Comparison of ENCODE assay signal across 16 mouse cellular contexts in genomic region chr19:6233647-6234046, GRCm38 (mm10). TPM values are rescaled to one million over a fixed set of nuclear protein-coding genes. Genes with fewer than 3 reads are reported as not detected.
DNase-seq lines count a peak whose midpoint lies in the region; ATAC-seq and TF ChIP-seq lines count a peak whose summit lies in the region.
"Had no signal": no experiment of that assay in that cellular context is flagged by ENCODE, and none has a peak within 500 bp of the region (broad histone marks: within the 10 kb centered on the region; RNA-seq: fewer than 3 reads in every experiment).

No protein-coding gene starts in this region.

- peaks cover 18% of the 10 kb centered on the region for H3K4me1 ChIP-seq in heart, embryonic 11.5 days (ENCODE audit: control insufficient read depth, insufficient read depth, low read length)
- H3K4me1 ChIP-seq in liver, postnatal 0 days (ENCODE audit: insufficient read depth): peaks cover 18% of the 10 kb centered on the region
- H3K4me1 ChIP-seq in embryonic facial prominence, embryonic 10.5 days: peaks cover 22% of the 10 kb centered on the region

- H3K36me3 ChIP-seq in heart, embryonic 11.5 days (ENCODE audit: control insufficient read depth, insufficient read depth, low read length): peaks cover under 1% of the 10 kb centered on the region; the same call in 1 of the 2 replicates
- H3K36me3 ChIP-seq in liver, postnatal 0 days (replicated peaks; ENCODE audit: insufficient read depth, low read length): no peaks in the 10 kb centered on the region; the same call in 1 of the 2 replicates
- peaks cover 47% of the 10 kb centered on the region for H3K36me3 ChIP-seq in embryonic facial prominence, embryonic 10.5 days (replicated peaks)

- H3K4me2 ChIP-seq in heart, embryonic 11.5 days: no peak overlapping the region
- H3K4me2 ChIP-seq in liver, postnatal 0 days (ENCODE audit: low read depth, low read length): no peak overlapping the region

- no peak overlapping the region for H3K4me3 ChIP-seq in heart, embryonic 11.5 days (ENCODE audit: low read depth, low read length)
- no peak overlapping the region for H3K4me3 ChIP-seq in liver, postnatal 0 days (ENCODE audit: low read depth, low read length)
- H3K4me3 ChIP-seq in embryonic facial prominence, embryonic 10.5 days: peak overlapping the region; percentile 6; the same call in 1 of the 2 replicates

- no peaks in the 10 kb centered on the region for H3K27me3 ChIP-seq in heart, embryonic 11.5 days (ENCODE audit: control insufficient read depth, insufficient read depth, low read length)
- H3K27me3 ChIP-seq in liver, postnatal 0 days (ENCODE audit: insufficient read depth, low read length): no peaks in the 10 kb centered on the region
- no peaks in the 10 kb centered on the region for H3K27me3 ChIP-seq in embryonic facial prominence, embryonic 10.5 days (replicated peaks; ENCODE audit: low read depth, poor library complexity, severe bottlenecking)
- H3K27me3 ChIP-seq: limb, embryonic 12.5 days had no signal

- TF ChIP-seq CTCF in liver, postnatal 0 days (IDR thresholded peaks at IDR 0.05; ENCODE audit: low read depth): no peak

- intact Hi-C loops in heart, postnatal 10 days (cut with DNase I): no loop called here

- WGBS in heart, embryonic 11.5 days (ENCODE audit: insufficient replicate concordance): 82% methylated on average over 16 of the region's 16 CpGs
- WGBS in liver, postnatal 0 days (ENCODE audit: insufficient replicate concordance): 80% methylated on average over 16 of the region's 16 CpGs
- WGBS in embryonic facial prominence, embryonic 10.5 days: 89% methylated on average over 16 of the region's 16 CpGs

- no peak overlapping the region for H3K9ac ChIP-seq in heart, embryonic 11.5 days (ENCODE audit: low read depth, low read length)
- no peak overlapping the region for H3K9ac ChIP-seq in liver, postnatal 0 days (replicated peaks)

- 0 out of 2 replicates have a peak overlapping the region, but pooled peaks have one; percentile 24 for H3K27ac ChIP-seq in heart, embryonic 11.5 days (ENCODE audit: low read depth, low read length)
- H3K27ac ChIP-seq in liver, postnatal 0 days (ENCODE audit: low read depth): no peak overlapping the region
- H3K27ac ChIP-seq in embryonic facial prominence, embryonic 10.5 days (replicated peaks): no peak overlapping the region
- H3K27ac ChIP-seq: limb, embryonic 12.5 days; stomach, postnatal 0 days had no signal

- no peaks in the 10 kb centered on the region for H3K9me3 ChIP-seq in heart, embryonic 11.5 days (replicated peaks; ENCODE audit: control insufficient read depth, low read length)
- no peaks in the 10 kb centered on the region for H3K9me3 ChIP-seq in liver, postnatal 0 days (ENCODE audit: low read length)
- no peaks in the 10 kb centered on the region for H3K9me3 ChIP-seq in embryonic facial prominence, embryonic 10.5 days
- H3K9me3 ChIP-seq: limb, embryonic 12.5 days had no signal

- no peak for TF ChIP-seq EP300 in liver, postnatal 0 days (IDR thresholded peaks at IDR 0.05; ENCODE audit: low read depth)

- DNase-seq in heart, postnatal 10 days: no peak
- peak; percentile 13 for DNase-seq in liver, postnatal 0 days
- no peak for DNase-seq in liver
- DNase-seq in embryonic facial prominence, embryonic 10.5 days (ENCODE audit: low spot score): no peak
- peak; percentile 34 to 43 for DNase-seq in kidney, postnatal 36 days
- DNase-seq in lung, postnatal 10 days: no peak
- DNase-seq: spleen, adult 18-20 months had no signal

- no peak for ATAC-seq in heart, embryonic 11.5 days (replicated peaks; ENCODE audit: insufficient number of reproducible peaks, low FRiP score, low TSS enrichment)
- no peak for ATAC-seq in liver, postnatal 0 days
- ATAC-seq in megakaryocyte progenitor cell, adult 5-6 weeks (replicated peaks; ENCODE audit: poor library complexity): no peak
- ATAC-seq: intestine, postnatal 0 days had no signal

RNA-seq across cellular contexts. Expression of gene Ppp2r5b, which starts 2.0 kb away (rescaled TPM):
- polyA plus RNA-seq in heart, embryonic 11.5 days (2014; fragmentation: Nextera tagmentation; extraction: Ambion mirVana): 22.2 and 27.7 TPM in 2 replicates
- total RNA-seq in heart, postnatal 10 days (2021): 10 to 100 TPM; 30.7 to 31.7 TPM
- polyA plus RNA-seq in liver, postnatal 0 days (2015; fragmentation: Nextera tagmentation; extraction: Ambion mirVana): 3.2 and 3.8 TPM in 2 replicates
- 25.5 and 26.3 TPM in 2 replicates for polyA plus RNA-seq in embryonic facial prominence, embryonic 10.5 days (2016; fragmentation: Nextera tagmentation; extraction: Ambion mirVana)
- 2.8 TPM in 2 replicates for total RNA-seq in megakaryocyte progenitor cell, adult 5-6 weeks (2015)
- total RNA-seq in megakaryocyte progenitor cell, adult 5-6 weeks (2017): 2.3 and 3.1 TPM in 2 replicates

RNA-seq across cellular contexts. Expression of gene Gpha2, which starts 7.5 kb away (rescaled TPM):
- polyA plus RNA-seq in heart, embryonic 11.5 days (2014; fragmentation: Nextera tagmentation; extraction: Ambion mirVana): 0.29 TPM in 1 of 2 replicates, not detected in the other
- not detected for total RNA-seq in heart, postnatal 10 days (2021)
- not detected in 2 replicates for polyA plus RNA-seq in liver, postnatal 0 days (2015; fragmentation: Nextera tagmentation; extraction: Ambion mirVana)
- polyA plus RNA-seq in embryonic facial prominence, embryonic 10.5 days (2016; fragmentation: Nextera tagmentation; extraction: Ambion mirVana): 0.98 and 1.3 TPM in 2 replicates
- not detected in 2 replicates for total RNA-seq in megakaryocyte progenitor cell, adult 5-6 weeks (2015)
- not detected in 2 replicates for total RNA-seq in megakaryocyte progenitor cell, adult 5-6 weeks (2017)
- total RNA-seq: layer of hippocampus, postnatal 14 days had no signal
- polyA plus RNA-seq: heart, postnatal 0 days; neural tube, embryonic 14.5 days had no signal

RNA-seq across cellular contexts. Expression of gene Atg2a, which starts 7.8 kb away (rescaled TPM):
- polyA plus RNA-seq in heart, embryonic 11.5 days (2014; fragmentation: Nextera tagmentation; extraction: Ambion mirVana): 6.1 and 8.4 TPM in 2 replicates
- total RNA-seq in heart, postnatal 10 days (2021): 10 to 100 TPM; 17.7 to 19.0 TPM
- polyA plus RNA-seq in liver, postnatal 0 days (2015; fragmentation: Nextera tagmentation; extraction: Ambion mirVana): 3.4 and 3.8 TPM in 2 replicates
- 12.5 and 13.6 TPM in 2 replicates for polyA plus RNA-seq in embryonic facial prominence, embryonic 10.5 days (2016; fragmentation: Nextera tagmentation; extraction: Ambion mirVana)
- total RNA-seq in megakaryocyte progenitor cell, adult 5-6 weeks (2015): 9.2 and 9.4 TPM in 2 replicates
- 6.4 and 8.1 TPM in 2 replicates for total RNA-seq in megakaryocyte progenitor cell, adult 5-6 weeks (2017)

RNA-seq across cellular contexts. Expression of gene Ehd1, which starts 42.9 kb away (rescaled TPM):
- polyA plus RNA-seq in heart, embryonic 11.5 days (2014; fragmentation: Nextera tagmentation; extraction: Ambion mirVana): 70.0 and 82.8 TPM in 2 replicates
- 100 to 1,000 TPM; 129 to 181 TPM for total RNA-seq in heart, postnatal 10 days (2021)
- 36.4 and 36.9 TPM in 2 replicates for polyA plus RNA-seq in liver, postnatal 0 days (2015; fragmentation: Nextera tagmentation; extraction: Ambion mirVana)
- polyA plus RNA-seq in embryonic facial prominence, embryonic 10.5 days (2016; fragmentation: Nextera tagmentation; extraction: Ambion mirVana): 81.8 and 83.5 TPM in 2 replicates
- total RNA-seq in megakaryocyte progenitor cell, adult 5-6 weeks (2015): 11.8 and 14.4 TPM in 2 replicates
- total RNA-seq in megakaryocyte progenitor cell, adult 5-6 weeks (2017): 39.4 and 40.9 TPM in 2 replicates

RNA-seq across cellular contexts. Expression of gene Majin, which starts 49.5 kb away (rescaled TPM):
- polyA plus RNA-seq in heart, embryonic 11.5 days (2014; fragmentation: Nextera tagmentation; extraction: Ambion mirVana): not detected in 2 replicates
- not detected for total RNA-seq in heart, postnatal 10 days (2021)
- polyA plus RNA-seq in liver, postnatal 0 days (2015; fragmentation: Nextera tagmentation; extraction: Ambion mirVana): not detected in 2 replicates
- not detected in 2 replicates for polyA plus RNA-seq in embryonic facial prominence, embryonic 10.5 days (2016; fragmentation: Nextera tagmentation; extraction: Ambion mirVana)
- not detected in 2 replicates for total RNA-seq in megakaryocyte progenitor cell, adult 5-6 weeks (2015)
- not detected in 2 replicates for total RNA-seq in megakaryocyte progenitor cell, adult 5-6 weeks (2017)
- total RNA-seq: layer of hippocampus, postnatal 14 days had no signal
- polyA plus RNA-seq: heart, postnatal 0 days; intestine, postnatal 0 days; limb, embryonic 12.5 days; lung, embryonic 16.5 days; stomach, postnatal 0 days had no signal

Comparison
In these comparisons a context has a peak if more than half of its experiments do, and no peak if none do; other contexts are left out.
1. DNase-seq: peak in liver, postnatal 0 days (single experiment) and kidney, postnatal 36 days (2 of 2); none in heart, postnatal 10 days (0 of 2), liver (single experiment), embryonic facial prominence, embryonic 10.5 days (single experiment) and lung, postnatal 10 days (single experiment).